Mouse (Mus musculus): ENCODE results near the gene Reep3. TPM values are rescaled to one million over a fixed set of nuclear protein-coding genes. Genes with fewer than 3 reads are reported as not detected.

The Reep3 gene
- total and polyA plus RNA-seq, 3 experiments, result 0.01 TPM; not detected in 2

DNA sequence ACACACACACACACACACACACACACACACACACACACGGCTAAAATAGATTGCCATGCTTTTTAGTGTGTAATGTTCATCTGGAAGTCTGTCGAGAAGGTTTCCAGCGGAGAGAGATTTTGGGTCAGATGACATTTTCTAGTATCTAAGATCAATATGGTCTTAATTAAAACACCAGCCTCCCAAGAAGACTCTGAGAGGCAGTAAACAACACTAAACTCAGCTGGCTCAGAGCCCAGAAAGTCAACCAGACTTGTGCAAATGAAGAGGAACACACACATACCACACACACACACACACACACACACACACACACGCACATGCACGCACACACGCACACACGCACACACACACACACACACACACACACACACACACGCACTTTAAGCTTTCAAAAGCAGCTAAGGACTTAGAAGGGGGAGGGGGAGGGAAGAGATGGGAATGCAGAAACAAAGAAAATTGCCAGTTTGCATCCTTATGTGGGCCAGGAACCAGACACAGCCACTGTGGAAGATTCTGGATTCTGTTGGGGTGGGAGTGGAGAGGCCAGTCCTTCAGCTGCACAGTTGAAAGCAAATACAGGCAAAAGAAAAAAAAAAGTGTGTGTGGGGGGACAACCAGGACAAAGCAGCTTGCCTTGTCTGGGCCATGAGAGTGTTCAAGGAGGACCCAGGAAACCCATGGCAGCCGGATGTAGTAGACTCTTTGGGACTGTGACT is 130.2 kb downstream of the Reep3 start:
- H3K36me3 ChIP-seq (ENCODE audit: control insufficient read depth in 1 of 2, insufficient read depth in 2 of 2, low read length in 2 of 2), result no peaks in the 10 kb centered on the region
- no peaks in the 10 kb centered on the region for H3K79me2 ChIP-seq (ENCODE audit: control insufficient read depth, insufficient read depth, low read length, poor library complexity)
- TF ChIP-seq GABPA (IDR thresholded peaks at IDR 0.05; ENCODE audit: low read depth, low read length) (no peak), CTCF (IDR thresholded peaks at IDR 0.05 in 2 of 3, conservative IDR thresholded peaks at IDR 0.05 in 1 of 3; ENCODE audit: control insufficient read depth in 1 of 3, insufficient read depth in 1 of 3, low read depth in 2 of 3, low read length in 3 of 3, poor library complexity in 1 of 3, severe bottlenecking in 1 of 3) (no peak), POLR2AphosphoS2 (IDR thresholded peaks at IDR 0.05; ENCODE audit: low read length) (no peak), BHLHE40 (IDR thresholded peaks at IDR 0.05; ENCODE audit: borderline replicate concordance, low read depth, low read length) (no peak), ZNF384 (IDR thresholded peaks at IDR 0.05; ENCODE audit: low read depth, low read length) (no peak), ZC3H11A (IDR thresholded peaks at IDR 0.05; ENCODE audit: low read depth, low read length) (no peak), SMC3 (IDR thresholded peaks at IDR 0.05; ENCODE audit: low read depth, low read length) (no peak), HCFC1 (IDR thresholded peaks at IDR 0.05; ENCODE audit: low read depth, low read length) (no peak)
- no peaks in the 10 kb centered on the region for H3K27me3 ChIP-seq (ENCODE audit: control insufficient read depth in 1 of 2, insufficient read depth in 2 of 2, low read length in 2 of 2)
- no peak overlapping the region for H3K27ac ChIP-seq (ENCODE audit: control insufficient read depth, low read depth, low read length)
- no peaks in the 10 kb centered on the region for H3K9me3 ChIP-seq (replicated peaks; ENCODE audit: insufficient read depth, low read length)
- DNase-seq (ENCODE audit: low read depth, low spot score), result no peak
- H3K4me3 ChIP-seq (ENCODE audit: control insufficient read depth in 1 of 2, insufficient read depth in 1 of 2, low read depth in 2 of 2, low read length in 2 of 2), result no peak overlapping the region
- H3K9ac ChIP-seq (ENCODE audit: control insufficient read depth, low read depth, low read length, poor library complexity, severe bottlenecking), result no peak overlapping the region
- H3K4me1 ChIP-seq (ENCODE audit: control insufficient read depth in 1 of 2, insufficient read depth in 2 of 2, low read length in 2 of 2), result no peaks in the 10 kb centered on the region

DNA sequence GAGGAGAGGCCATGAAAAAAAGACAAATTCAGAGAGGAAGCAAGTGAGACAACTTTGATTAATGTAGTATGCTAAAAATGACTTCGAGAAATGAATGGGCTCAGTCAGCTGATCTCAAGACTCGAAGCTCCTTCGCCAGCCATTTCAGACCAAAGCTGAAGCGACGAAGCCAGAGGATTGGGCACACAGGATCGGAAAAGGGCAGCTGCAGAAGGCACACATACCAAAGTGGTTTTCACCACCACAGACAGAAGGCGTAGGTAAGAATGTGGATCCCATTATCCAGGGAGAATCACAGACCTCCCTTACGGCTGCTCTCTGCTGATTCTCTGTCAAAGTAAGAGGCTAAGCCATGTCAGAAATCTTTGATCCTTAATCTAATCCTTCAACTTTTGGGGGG is 136.6 kb downstream of the Reep3 start:
- DNase-seq (ENCODE audit: low read depth, low spot score), result no peak
- Histone ChIP-seq H3K9ac (ENCODE audit: control insufficient read depth, low read depth, low read length, poor library complexity, severe bottlenecking) (no peak overlapping the region), H3K9me3 (replicated peaks; ENCODE audit: insufficient read depth, low read length) (no peaks in the 10 kb centered on the region), H3K4me3 (ENCODE audit: control insufficient read depth in 1 of 2, insufficient read depth in 1 of 2, low read depth in 2 of 2, low read length in 2 of 2) (no peak overlapping the region), H3K79me2 (ENCODE audit: control insufficient read depth, insufficient read depth, low read length, poor library complexity) (no peaks in the 10 kb centered on the region), H3K27me3 (ENCODE audit: control insufficient read depth in 1 of 2, insufficient read depth in 2 of 2, low read length in 2 of 2) (no peaks in the 10 kb centered on the region), H3K36me3 (ENCODE audit: control insufficient read depth in 1 of 2, insufficient read depth in 2 of 2, low read length in 2 of 2) (no peaks in the 10 kb centered on the region), H3K4me1 (ENCODE audit: control insufficient read depth in 1 of 2, insufficient read depth in 2 of 2, low read length in 2 of 2) (no peaks in the 10 kb centered on the region), H3K27ac (ENCODE audit: control insufficient read depth, low read depth, low read length) (no peak overlapping the region)
- TF ChIP-seq ZNF384 (IDR thresholded peaks at IDR 0.05; ENCODE audit: low read depth, low read length) (no peak), MAFK (IDR thresholded peaks at IDR 0.05; ENCODE audit: borderline replicate concordance, low read depth, low read length) (no peak), SIN3A (IDR thresholded peaks at IDR 0.05; ENCODE audit: low read length) (no peak), MYB (IDR thresholded peaks at IDR 0.05; ENCODE audit: low read depth, low read length) (no peak), UBTF (IDR thresholded peaks at IDR 0.05; ENCODE audit: borderline replicate concordance, insufficient read depth, low read depth, low read length) (no peak), ETS1 (IDR thresholded peaks at IDR 0.05; ENCODE audit: low read depth, low read length) (no peak), POLR2AphosphoS5 (IDR thresholded peaks at IDR 0.05; ENCODE audit: borderline replicate concordance, low read depth, low read length) (no peak), POLR2A (IDR thresholded peaks at IDR 0.05; ENCODE audit: control insufficient read depth in 1 of 2, insufficient read depth in 1 of 2, low read depth in 1 of 2, low read length in 2 of 2, poor library complexity in 1 of 2) (no peak), GABPA (IDR thresholded peaks at IDR 0.05; ENCODE audit: low read depth, low read length) (no peak), SMC3 (IDR thresholded peaks at IDR 0.05; ENCODE audit: low read depth, low read length) (no peak), TBP (IDR thresholded peaks at IDR 0.05; ENCODE audit: low read depth, low read length) (no peak), TAL1 (IDR thresholded peaks at IDR 0.05; ENCODE audit: low read length) (no peak), USF1 (IDR thresholded peaks at IDR 0.05; ENCODE audit: low read depth, low read length) (no peak), TCF12 (IDR thresholded peaks at IDR 0.05; ENCODE audit: low read depth, low read length) (no peak), KAT2A (conservative IDR thresholded peaks at IDR 0.05; ENCODE audit: low read depth, low read length) (no peak), RCOR1 (IDR thresholded peaks at IDR 0.05; ENCODE audit: low read depth, low read length) (no peak), JUND (IDR thresholded peaks at IDR 0.05; ENCODE audit: low read depth, low read length) (no peak), ELF1 (IDR thresholded peaks at IDR 0.05; ENCODE audit: low read depth, low read length) (no peak)
